Mouse (Mus musculus): Measurements from ENCODE around the gene Gm3558. TPM values are rescaled to one million over a fixed set of nuclear protein-coding genes. Genes with fewer than 3 reads are reported as not detected.
"Not testable (repeated sequence)": the region's sequence is repeated elsewhere in the genome, so short reads cannot be mapped to it uniquely, and the experiment has no call there.

Gm3558 gene
- polyA plus RNA-seq (2012; rRNA removed) = 3.1 and 3.2 TPM in 2 replicates

- not testable (repeated sequence) for H3K4me3 ChIP-seq (replicated peaks; ENCODE audit: insufficient read depth, low read depth, low read length); H3K4me1 ChIP-seq (ENCODE audit: control insufficient read depth, insufficient read depth, low read length); H3K27me3 ChIP-seq (ENCODE audit: control insufficient read depth, insufficient read depth, low read length)
- 0 out of 2 replicates have a peak within 1 kb of the TSS, but pooled peaks have one; percentile 30 for H3K27ac ChIP-seq (ENCODE audit: insufficient read depth, low read length)
- WGBS = 0% methylated on average over 4 of the region's 34 CpGs
- DNase-seq = peak; percentile 13 to 16
Observed at GRCm38 (mm10) chr14:7568382-7568781, at the start of gene Gm3558. TSS of gene Gm3558 (minus strand) at chr14:7568566.

DNA sequence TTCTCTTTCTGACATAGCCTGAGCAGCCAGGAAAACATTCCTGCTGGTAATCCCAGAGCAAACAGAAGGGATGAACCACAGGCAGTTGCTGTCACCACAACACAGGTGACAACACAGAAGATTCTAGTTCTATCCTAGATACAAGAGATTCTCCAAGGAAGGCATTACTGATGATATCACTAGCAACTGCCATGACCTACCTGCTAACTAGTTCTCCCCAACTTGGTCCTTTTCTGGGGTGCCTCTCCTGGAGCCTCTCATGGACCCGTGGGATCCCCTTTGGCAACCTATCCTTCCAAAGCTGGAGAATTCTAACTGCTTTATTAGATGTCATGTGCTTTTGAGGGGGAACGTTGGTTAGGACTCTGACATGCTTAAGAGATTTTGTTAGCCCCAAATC lies 27.1 kb upstream of the Gm3558 start, which contains the start of gene Gm10338:
TSS of gene Gm10338 (minus strand) at position 101 of the 400 bp plus-strand sequence.
- WGBS = no CpG with 5 or more reads among the region's 2 CpGs
- H3K4me3 ChIP-seq (replicated peaks; ENCODE audit: insufficient read depth, low read depth, low read length); DNase-seq; H3K27ac ChIP-seq (ENCODE audit: insufficient read depth, low read length); H3K4me1 ChIP-seq (ENCODE audit: control insufficient read depth, insufficient read depth, low read length); H3K27me3 ChIP-seq (ENCODE audit: control insufficient read depth, insufficient read depth, low read length): not testable (repeated sequence)

DNA sequence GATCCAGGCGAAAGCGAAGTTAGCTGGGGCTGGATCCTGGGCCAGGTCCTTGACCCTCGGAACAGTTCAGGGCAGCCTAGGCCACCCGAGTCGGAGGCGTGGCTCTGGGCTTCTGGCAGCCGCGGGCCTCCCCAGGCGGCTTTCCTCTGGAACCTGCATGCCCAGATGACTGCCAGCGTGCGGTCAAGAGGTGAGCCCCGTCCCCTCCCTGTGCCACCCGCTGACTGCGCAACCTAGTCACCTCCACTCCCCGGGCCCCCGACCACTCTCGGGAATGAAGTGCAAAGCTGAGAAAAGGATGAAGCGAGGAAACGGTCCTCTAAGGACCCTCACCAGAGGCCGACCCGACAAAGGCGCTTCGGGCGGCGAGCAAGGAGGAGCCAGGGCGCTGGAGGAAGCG lies 476 bp downstream of the Gm3558 start:
- H3K27ac ChIP-seq (ENCODE audit: insufficient read depth, low read length) = 0 out of 2 replicates have a peak overlapping the region, but pooled peaks have one; percentile 30
- not testable (repeated sequence) for H3K4me3 ChIP-seq (replicated peaks; ENCODE audit: insufficient read depth, low read depth, low read length); H3K27me3 ChIP-seq (ENCODE audit: control insufficient read depth, insufficient read depth, low read length); H3K4me1 ChIP-seq (ENCODE audit: control insufficient read depth, insufficient read depth, low read length)
- under 1% methylated on average over 19 of the region's 27 CpGs for WGBS
- peak; percentile 7 to 24 for DNase-seq

DNA sequence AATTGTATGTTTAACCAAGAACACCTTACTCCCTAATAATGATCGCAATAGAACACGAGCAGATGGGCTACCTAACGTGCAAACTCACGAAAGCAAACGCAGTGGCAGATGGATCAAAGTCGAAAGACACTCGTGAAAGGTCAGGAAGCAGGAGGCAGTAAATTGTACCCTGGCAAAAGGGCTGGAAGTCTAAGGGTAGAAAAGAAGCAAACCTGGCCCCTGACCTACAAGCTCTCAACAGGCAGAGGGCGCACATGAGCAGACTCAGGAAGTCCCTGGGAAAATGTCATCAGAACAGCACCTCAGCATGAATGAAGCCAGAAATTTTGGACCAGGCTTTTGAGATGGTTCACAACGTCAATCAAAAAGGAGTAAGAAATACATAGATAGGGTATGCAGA lies 1.1 kb downstream of the Gm3558 start:
- peak; percentile 55 to 59 for DNase-seq
- H3K27ac ChIP-seq (ENCODE audit: insufficient read depth, low read length); H3K4me1 ChIP-seq (ENCODE audit: control insufficient read depth, insufficient read depth, low read length); H3K4me3 ChIP-seq (replicated peaks; ENCODE audit: insufficient read depth, low read depth, low read length); H3K27me3 ChIP-seq (ENCODE audit: control insufficient read depth, insufficient read depth, low read length): not testable (repeated sequence)
- WGBS = 0% methylated on average over 8 of the region's 9 CpGs

Other genes starting within 250 kb of the Gm3558 start
- gene Gm5797, start 236.2 kb downstream of the Gm3558 start, polyA plus RNA-seq (2012; rRNA removed) = not detected in 2 replicates
- not detected in 2 replicates for gene Gm8374, start 203.4 kb downstream of the Gm3558 start, polyA plus RNA-seq (2012; rRNA removed)
- not detected in 2 replicates for gene Gm3755, start 117.6 kb downstream of the Gm3558 start, polyA plus RNA-seq (2012; rRNA removed)
- gene Gm3752, start 84.8 kb downstream of the Gm3558 start, polyA plus RNA-seq (2012; rRNA removed) = 0.46 and 0.85 TPM in 2 replicates
- gene Gm10338, start 27.0 kb upstream of the Gm3558 start, polyA plus RNA-seq (2012; rRNA removed) = not detected in 2 replicates
- not detected in 2 replicates for gene Gm10128, start 75.4 kb upstream of the Gm3558 start, polyA plus RNA-seq (2012; rRNA removed)
- not detected in 2 replicates for gene Gm26661, start 223.0 kb upstream of the Gm3558 start, polyA plus RNA-seq (2012; rRNA removed)
- 32.7 and 33.0 TPM in 2 replicates for gene Flnb, start 249.4 kb upstream of the Gm3558 start, polyA plus RNA-seq (2012; rRNA removed)

Data from cerebellum, adult 2 months (tissue).